Mouse (Mus musculus): ENCODE measurements at regions not wholly inside any gene's neighbourhood (a gene's known extent, or its start where the extent isn't known, plus 50 kb on each side); places are given as distances from the start of the nearest gene placed in this dataset.
A peak's percentile ranks its signal among the peaks of the same experiment; 100 is the strongest.
"Not testable (repeated sequence)": the region's sequence is repeated elsewhere in the genome, so short reads cannot be mapped to it uniquely, and the experiment has no call there.

- DNase-seq: no peak
These were observed 66.5 kb downstream of the Nabp1 start for GRCm38 (mm10) chr1:51411726-51412125.

DNA sequence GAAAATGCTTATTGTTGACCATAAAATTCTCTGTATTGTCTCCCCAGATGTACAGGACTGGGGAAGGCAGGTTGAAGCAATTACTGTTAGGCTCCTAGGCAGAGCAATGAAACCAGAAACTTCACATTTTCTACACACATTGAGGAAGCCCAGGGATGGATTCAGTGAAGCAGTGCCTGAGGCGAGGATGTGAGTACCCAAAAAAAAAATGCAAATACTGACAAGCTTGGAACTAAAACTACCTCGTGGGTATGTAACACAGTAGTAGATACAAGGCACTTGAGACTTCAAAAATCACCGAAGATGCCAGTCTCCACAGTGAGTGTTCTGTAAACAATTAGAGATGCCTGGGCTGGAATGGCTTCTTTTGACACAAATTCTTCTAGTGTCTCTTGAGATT, 74.6 kb downstream of the Nabp1 start:
- DNase-seq: no peak

DNA sequence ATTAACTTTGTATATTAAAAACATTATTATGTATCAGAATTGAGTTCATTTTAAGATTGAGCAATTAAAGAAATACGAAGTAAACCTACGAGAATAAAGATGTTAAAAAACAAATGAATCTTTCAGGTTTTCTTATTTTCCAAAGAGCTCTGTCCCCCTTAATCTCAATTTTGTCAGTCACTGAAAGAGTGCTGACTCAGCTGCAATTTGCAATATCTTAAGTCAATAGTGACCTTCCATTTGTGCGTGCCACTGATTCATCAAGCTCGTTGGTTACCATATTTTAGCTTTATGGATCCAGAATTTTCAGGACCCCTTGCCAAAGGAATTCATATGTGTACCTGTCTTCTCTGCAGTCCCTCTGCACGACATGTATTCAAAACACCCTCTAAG, 75.7 kb downstream of the Nabp1 start:
- no peak for DNase-seq

GRCm38 (mm10) chr1:51401846-51402532, 76.2 kb downstream of the Nabp1 start:
- no peak for DNase-seq

DNA sequence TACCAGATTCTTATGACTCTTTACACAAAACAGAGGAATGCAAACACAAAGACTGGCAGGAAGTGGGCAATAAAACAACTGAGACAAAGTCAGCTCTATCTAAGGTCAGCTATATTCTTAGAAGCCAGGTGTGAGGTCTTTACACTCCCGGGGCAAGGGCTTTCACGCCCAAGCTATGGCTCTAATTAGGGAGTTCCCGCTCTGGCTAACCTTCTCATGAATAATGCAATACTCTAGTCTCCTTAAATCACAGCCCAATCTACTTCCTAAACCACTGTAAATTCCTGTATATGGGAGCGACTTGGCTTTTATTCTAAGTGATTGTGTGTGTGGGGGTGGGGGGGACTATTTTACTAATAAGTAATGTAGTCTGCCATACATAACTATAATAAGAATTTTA, 77.7 kb downstream of the Nabp1 start:
- not testable (repeated sequence) for DNase-seq

DNA sequence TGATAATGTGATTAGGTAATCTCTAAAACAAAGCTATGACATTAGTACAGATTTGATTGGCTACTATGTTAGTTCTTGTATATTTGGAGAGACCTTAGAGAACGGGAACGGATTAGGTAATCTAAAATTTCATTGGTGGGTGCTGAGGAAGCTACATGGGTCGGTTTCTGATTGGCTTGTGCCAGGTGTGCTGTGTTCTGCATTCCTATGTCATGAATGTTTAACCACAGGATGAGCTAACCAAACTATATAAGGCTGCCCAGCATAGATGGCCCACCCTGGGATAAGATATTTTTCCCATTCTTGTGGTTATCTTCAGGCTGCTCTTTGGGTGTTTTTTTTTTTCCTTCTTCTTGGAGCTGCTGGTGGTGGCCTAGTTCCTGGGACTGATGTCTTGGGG, 91.4 kb downstream of the Nabp1 start:
- no peak for DNase-seq

GRCm38 (mm10) chr1:51384051-51384450, 94.2 kb downstream of the Nabp1 start:
- no peak for DNase-seq

DNA sequence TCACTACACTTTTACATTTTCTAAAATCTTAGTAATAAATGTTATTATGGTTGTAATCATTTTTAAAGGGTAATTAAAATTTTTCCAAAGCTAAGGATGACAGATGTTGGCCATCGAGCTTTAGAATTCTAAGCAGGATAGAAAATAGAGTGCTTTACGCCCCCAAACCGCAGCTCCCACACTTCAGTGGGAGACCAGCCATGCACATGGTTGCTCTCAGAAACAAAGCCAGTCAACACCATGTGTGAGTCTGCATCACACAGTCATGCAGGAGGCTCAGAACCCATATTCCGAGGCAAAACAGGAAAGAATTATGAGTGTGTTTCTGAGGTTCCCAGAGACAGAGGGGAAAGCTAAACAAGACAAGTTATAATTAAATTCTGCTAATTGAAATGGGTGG, 91.3 kb downstream of the Cavin2 start:
- DNase-seq: peak; percentile 9

DNA sequence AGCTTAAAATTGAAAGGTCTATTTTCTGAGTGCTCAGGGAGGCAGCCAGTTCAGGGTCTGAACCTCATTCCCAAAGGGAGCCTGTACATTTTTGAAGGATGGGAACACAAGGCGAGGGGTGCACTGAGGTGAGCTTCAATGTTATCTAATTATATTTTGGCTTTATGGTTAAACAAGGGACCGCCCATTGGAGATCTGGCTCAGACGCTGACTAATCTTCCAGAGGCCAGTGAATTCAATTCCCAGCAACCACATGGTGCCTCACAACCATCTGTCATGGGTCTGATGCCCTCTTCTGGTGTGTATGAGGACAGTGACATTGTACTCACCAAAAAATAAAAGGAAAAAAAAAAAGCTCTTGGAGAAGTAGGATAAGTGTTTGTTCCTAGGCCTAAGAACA, 78.7 kb downstream of the Cavin2 start:
- DNase-seq: no peak

DNA sequence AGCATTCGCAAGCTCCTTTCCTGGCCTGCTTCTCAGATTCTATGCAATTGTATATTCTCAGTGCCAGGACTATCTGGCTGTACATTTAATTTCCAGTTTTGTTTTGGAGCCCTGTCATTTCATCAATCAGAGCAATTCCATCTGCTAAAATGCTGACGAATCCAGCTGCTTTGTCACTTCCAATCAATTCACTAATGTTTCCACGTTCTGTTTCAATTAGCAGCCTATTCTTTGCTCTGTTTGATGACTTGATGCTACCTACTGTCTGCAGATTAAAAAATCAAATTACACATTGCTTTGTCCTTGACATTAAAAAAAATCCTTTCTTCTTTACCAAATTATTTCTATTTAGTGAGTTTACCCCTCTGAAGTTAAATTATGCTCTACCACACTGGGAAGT, 71.2 kb downstream of the Cavin2 start:
- DNase-seq: no peak
